Mouse (Mus musculus): ENCODE measurements around the gene Gipr. TPM values are rescaled to one million over a fixed set of nuclear protein-coding genes. Genes with fewer than 3 reads are reported as not detected.
"Not testable (repeated sequence)": the region's sequence is repeated elsewhere in the genome, so short reads cannot be mapped to it uniquely, and the experiment has no call there.

Gipr gene
- polyA plus RNA-seq, 1 experiment from 2014 or later: 0.36 TPM

- Histone ChIP-seq H3K27ac (replicated peaks) (no peak overlapping the region), H3K9ac (no peak overlapping the region), H3K4me1 (replicated peaks) (peaks cover 42% of the 10 kb centered on the region), H3K4me3 (replicated peaks) (no peak overlapping the region), H3K9me3 (replicated peaks) (no peaks in the 10 kb centered on the region), H3K36me3 (replicated peaks) (no peaks in the 10 kb centered on the region), H3K27me3 (peaks cover 93% of the 10 kb centered on the region), H3K4me2 (peak overlapping the region; percentile 48; the same call in 1 of the 2 replicates)
- ATAC-seq (ENCODE audit: insufficient read depth): no peak
- 24% methylated on average over 12 of the region's 12 CpGs for WGBS (ENCODE audit: insufficient replicate concordance)
Measured at GRCm38 (mm10) chr7:19163752-19164151, 2.2 kb downstream of the Gipr start.

GRCm38 (mm10) chr7:19162928-19163327 lies 3.0 kb downstream of the Gipr start:
- Histone ChIP-seq H3K9me3 (replicated peaks) (no peaks in the 10 kb centered on the region), H3K27ac (replicated peaks) (no peak overlapping the region), H3K4me2 (no peak overlapping the region), H3K4me1 (replicated peaks) (peaks cover 44% of the 10 kb centered on the region), H3K4me3 (replicated peaks) (no peak overlapping the region), H3K36me3 (replicated peaks) (no peaks in the 10 kb centered on the region), H3K27me3 (peaks cover 90% of the 10 kb centered on the region), H3K9ac (no peak overlapping the region)
- 66% methylated on average over 7 of the region's 7 CpGs for WGBS (ENCODE audit: insufficient replicate concordance)
- no peak for ATAC-seq (ENCODE audit: insufficient read depth)

GRCm38 (mm10) chr7:19160115-19160514 lies 5.8 kb downstream of the Gipr start:
- peak overlapping the region; percentile 30; the same call in 1 of the 2 replicates for H3K9ac ChIP-seq
- no peaks in the 10 kb centered on the region for H3K36me3 ChIP-seq (replicated peaks)
- peak overlapping the region; percentile 73 for H3K4me2 ChIP-seq
- 0 out of 2 replicates have a peak, but pooled peaks have one; percentile 35 for ATAC-seq (ENCODE audit: insufficient read depth)
- no peak overlapping the region for H3K27ac ChIP-seq (replicated peaks)
- peak overlapping the region; percentile 47 for H3K4me3 ChIP-seq (replicated peaks)
- H3K4me1 ChIP-seq (replicated peaks): peaks cover 48% of the 10 kb centered on the region
- 1% methylated on average over 20 of the region's 20 CpGs for WGBS (ENCODE audit: insufficient replicate concordance)
- H3K27me3 ChIP-seq: peaks cover 70% of the 10 kb centered on the region
- H3K9me3 ChIP-seq (replicated peaks): no peaks in the 10 kb centered on the region

GRCm38 (mm10) chr7:19159411-19159810 lies 6.5 kb downstream of the Gipr start:
- H3K36me3 ChIP-seq (replicated peaks): no peaks in the 10 kb centered on the region
- no peak for ATAC-seq (ENCODE audit: insufficient read depth)
- H3K4me1 ChIP-seq (replicated peaks): peaks cover 41% of the 10 kb centered on the region
- WGBS (ENCODE audit: insufficient replicate concordance): 13% methylated on average over 18 of the region's 18 CpGs
- peak overlapping the region; percentile 73; the same call in 1 of the 2 replicates for H3K4me2 ChIP-seq
- H3K9me3 ChIP-seq (replicated peaks): no peaks in the 10 kb centered on the region
- peaks cover 63% of the 10 kb centered on the region for H3K27me3 ChIP-seq
- H3K4me3 ChIP-seq (replicated peaks): no peak overlapping the region
- no peak overlapping the region for H3K9ac ChIP-seq
- H3K27ac ChIP-seq (replicated peaks): no peak overlapping the region

DNA sequence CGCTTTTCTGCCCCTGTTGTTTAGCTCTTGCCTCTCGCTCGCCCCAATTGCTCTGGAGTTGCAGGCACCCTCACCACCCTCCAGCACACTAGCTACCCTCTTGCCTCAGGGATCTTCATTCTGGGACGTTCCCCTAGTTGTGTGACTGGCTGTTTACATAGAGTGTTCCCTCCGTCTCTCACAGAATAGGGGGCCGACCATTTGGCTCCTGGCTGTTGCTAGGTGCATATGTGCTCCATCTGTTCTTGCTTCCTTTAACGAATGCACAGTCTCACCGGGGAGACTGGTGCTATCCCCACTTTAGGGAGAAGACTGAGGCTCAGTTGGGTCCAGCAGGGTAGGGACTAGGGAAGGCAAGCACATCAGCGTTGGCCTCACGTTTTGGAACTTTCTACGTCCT lies 7.3 kb downstream of the Gipr start:
- no peak for ATAC-seq (ENCODE audit: insufficient read depth)

DNA sequence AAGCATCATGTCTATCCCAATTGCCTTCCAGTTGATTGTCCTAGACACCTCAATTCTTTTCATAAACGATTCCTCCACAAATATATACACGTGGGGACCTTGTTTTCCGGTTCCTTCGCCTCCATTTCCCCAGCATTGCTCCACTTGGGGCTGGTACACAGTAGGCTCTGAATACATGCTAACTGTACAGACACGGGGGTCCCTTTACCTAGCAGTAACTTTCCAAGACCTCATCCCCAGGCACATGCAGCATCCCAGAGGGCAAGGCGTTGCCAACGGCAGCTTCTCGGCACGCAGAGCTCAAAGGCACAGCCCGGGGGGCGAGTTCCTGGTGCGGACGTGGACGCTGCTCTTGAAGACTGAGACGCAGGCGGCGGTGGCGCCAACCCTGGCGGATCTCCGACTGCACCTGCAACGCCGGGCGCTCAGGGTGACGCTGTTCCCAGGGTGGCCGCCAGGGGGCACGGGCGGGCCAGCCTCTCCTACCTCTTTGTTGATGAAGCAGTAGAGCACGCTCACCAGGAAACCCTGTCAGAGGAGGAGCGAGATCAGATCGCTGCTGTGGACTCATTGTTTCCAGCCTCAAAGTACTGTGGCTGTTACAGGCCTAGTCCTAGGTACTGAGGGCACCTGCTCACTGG lies 8.6 kb downstream of the Gipr start:
- Histone ChIP-seq H3K27ac (replicated peaks) (no peak overlapping the region), H3K27me3 (peaks cover 42% of the 10 kb centered on the region), H3K9ac (peak overlapping the region; percentile 30; the same call in 1 of the 2 replicates), H3K4me1 (replicated peaks) (peaks cover 34% of the 10 kb centered on the region), H3K36me3 (replicated peaks) (peaks cover 17% of the 10 kb centered on the region), H3K9me3 (replicated peaks) (no peaks in the 10 kb centered on the region), H3K4me3 (replicated peaks) (no peak overlapping the region), H3K4me2 (peak overlapping the region; percentile 44)
- WGBS (ENCODE audit: insufficient replicate concordance): 5% methylated on average over 30 of the region's 30 CpGs
- ATAC-seq (ENCODE audit: insufficient read depth): peak; percentile 58

More for the DNA sequence above, 7.3 kb downstream of the Gipr start:
- 63% methylated on average over 11 of the region's 11 CpGs for WGBS (ENCODE audit: insufficient replicate concordance)
- no peak overlapping the region for H3K4me2 ChIP-seq
- no peak overlapping the region for H3K4me3 ChIP-seq (replicated peaks)
- H3K36me3 ChIP-seq (replicated peaks): peaks cover 5% of the 10 kb centered on the region
- H3K9me3 ChIP-seq (replicated peaks): no peaks in the 10 kb centered on the region
- H3K27me3 ChIP-seq: peaks cover 55% of the 10 kb centered on the region
- no peak overlapping the region for H3K27ac ChIP-seq (replicated peaks)
- H3K4me1 ChIP-seq (replicated peaks): peaks cover 34% of the 10 kb centered on the region
- H3K9ac ChIP-seq: no peak overlapping the region

- Histone ChIP-seq H3K4me2 (no peak overlapping the region), H3K27ac (replicated peaks) (no peak overlapping the region), H3K36me3 (replicated peaks) (peaks cover 28% of the 10 kb centered on the region), H3K4me1 (replicated peaks) (peaks cover 36% of the 10 kb centered on the region), H3K27me3 (peaks cover 32% of the 10 kb centered on the region), H3K9ac (no peak overlapping the region), H3K9me3 (replicated peaks) (no peaks in the 10 kb centered on the region), H3K4me3 (replicated peaks) (no peak overlapping the region)
- 57% methylated on average over 13 of the region's 13 CpGs for WGBS (ENCODE audit: insufficient replicate concordance)
- ATAC-seq (ENCODE audit: insufficient read depth): no peak
Measured at GRCm38 (mm10) chr7:19155825-19156475, 10.0 kb downstream of the Gipr start.

DNA sequence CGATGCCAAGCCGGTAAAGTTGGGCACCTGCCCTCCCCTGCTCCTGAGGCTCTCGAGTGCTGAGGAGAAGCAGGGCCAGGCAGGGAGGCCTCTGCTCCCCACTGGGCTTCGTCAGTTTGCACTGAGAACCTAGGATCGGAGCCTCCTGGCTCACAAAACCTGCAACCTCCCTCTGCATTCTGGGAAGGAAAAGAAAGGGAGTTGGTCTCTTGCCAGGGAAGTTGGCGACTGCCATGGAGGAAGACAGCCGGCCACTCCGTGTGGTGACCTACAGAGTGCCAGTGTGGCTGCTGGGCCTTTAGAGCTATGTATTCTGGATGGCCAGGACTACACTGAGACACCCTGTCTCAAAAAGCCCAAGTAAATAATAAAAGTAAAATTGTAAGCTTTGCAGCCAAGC lies 11.1 kb downstream of the Gipr start:
- no peaks in the 10 kb centered on the region for H3K9me3 ChIP-seq (replicated peaks)
- 79% methylated on average over 8 of the region's 8 CpGs for WGBS (ENCODE audit: insufficient replicate concordance)
- no peak overlapping the region for H3K9ac ChIP-seq
- H3K27me3 ChIP-seq: peaks cover 21% of the 10 kb centered on the region
- H3K27ac ChIP-seq (replicated peaks): no peak overlapping the region
- no peak overlapping the region for H3K4me2 ChIP-seq
- ATAC-seq (ENCODE audit: insufficient read depth): no peak
- peaks cover 36% of the 10 kb centered on the region for H3K4me1 ChIP-seq (replicated peaks)
- peaks cover 28% of the 10 kb centered on the region for H3K36me3 ChIP-seq (replicated peaks)
- H3K4me3 ChIP-seq (replicated peaks): no peak overlapping the region

GRCm38 (mm10) chr7:19151121-19151520 lies 14.8 kb downstream of the Gipr start:
- Histone ChIP-seq H3K4me1 (replicated peaks) (peaks cover 35% of the 10 kb centered on the region), H3K4me2 (peak overlapping the region; percentile 97), H3K36me3 (replicated peaks) (peaks cover 28% of the 10 kb centered on the region)
- not testable (repeated sequence) for H3K4me3 ChIP-seq (replicated peaks); H3K27me3 ChIP-seq; ATAC-seq (ENCODE audit: insufficient read depth); H3K9ac ChIP-seq; H3K9me3 ChIP-seq (replicated peaks); H3K27ac ChIP-seq (replicated peaks)
- 81% methylated on average over 10 of the region's 10 CpGs for WGBS (ENCODE audit: insufficient replicate concordance)

DNA sequence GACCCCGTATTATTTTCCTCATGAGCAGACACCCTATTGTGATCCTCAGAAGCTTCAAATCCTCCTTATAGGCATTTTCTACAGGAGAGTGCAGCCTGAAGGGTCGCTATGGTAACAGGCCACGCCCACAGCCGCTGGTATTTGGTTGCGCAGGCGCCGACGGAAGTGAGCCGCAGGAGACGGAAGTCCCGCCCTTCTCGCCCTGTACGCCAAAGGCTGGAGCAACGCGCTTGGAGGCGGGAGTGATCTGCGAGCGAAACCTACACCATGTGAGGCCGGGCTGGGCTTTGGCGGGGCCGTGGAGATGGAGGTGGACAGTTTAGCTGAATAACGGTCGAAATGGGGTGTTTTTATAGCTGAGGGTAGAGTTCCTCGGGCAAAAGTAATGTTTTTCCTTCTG lies 16.3 kb downstream of the Gipr start, which contains the start of gene Snrpd2:
TSS of gene Snrpd2 (plus strand) at position 97 of the 400 bp plus-strand sequence.
- H3K36me3 ChIP-seq (replicated peaks): peaks cover 28% of the 10 kb centered on the region
- H3K9ac ChIP-seq: peak within 1 kb of the TSS; percentile 76
- H3K4me3 ChIP-seq (replicated peaks): peak within 1 kb of the TSS; percentile 64
- H3K4me2 ChIP-seq: peak within 1 kb of the TSS; percentile 97
- H3K27ac ChIP-seq (replicated peaks): peak within 1 kb of the TSS; percentile 87
- WGBS (ENCODE audit: insufficient replicate concordance): under 1% methylated on average over 24 of the region's 24 CpGs
- peaks cover 30% of the 10 kb centered on the region for H3K4me1 ChIP-seq (replicated peaks)
- no peaks in the 10 kb centered on the region for H3K9me3 ChIP-seq (replicated peaks)
- H3K27me3 ChIP-seq: 0 out of 2 replicates have a peak, but pooled peaks cover 9% of the 10 kb centered on the region
- ATAC-seq (ENCODE audit: insufficient read depth): peak; percentile 86

GRCm38 (mm10) chr7:19148875-19149541 lies 16.9 kb downstream of the Gipr start, which contains the start of gene Qpctl:
Gene Qpctl, minus strand, starts transcription at chr7:19149291.
- WGBS (ENCODE audit: insufficient replicate concordance): under 1% methylated on average over 43 of the region's 43 CpGs
- ATAC-seq (ENCODE audit: insufficient read depth): peak; percentile 97

More at GRCm38 (mm10) chr7:19148875-19149541, 16.9 kb downstream of the Gipr start, which contains the start of gene Qpctl:
- Histone ChIP-seq H3K27ac (replicated peaks) (peak within 1 kb of the TSS; percentile 87), H3K4me1 (replicated peaks) (peaks cover 30% of the 10 kb centered on the region), H3K27me3 (0 out of 2 replicates have a peak, but pooled peaks cover 9% of the 10 kb centered on the region), H3K9me3 (replicated peaks) (no peaks in the 10 kb centered on the region), H3K36me3 (replicated peaks) (peaks cover 27% of the 10 kb centered on the region), H3K4me2 (peak within 1 kb of the TSS; percentile 97), H3K9ac (peak within 1 kb of the TSS; percentile 76), H3K4me3 (replicated peaks) (peak within 1 kb of the TSS; percentile 64)
